Mouse (Mus musculus) midbrain, embryonic 10.5 days (tissue): ENCODE measurements around the gene Ptpa. TPM values are rescaled to one million over a fixed set of nuclear protein-coding genes. Genes with fewer than 3 reads are reported as not detected.

ENCODE experiments used
- DNase-seq: peaks from one replicate; pipeline ENCODE4 v3.0.0-alpha.2; 2017; ENCODE audit warnings: low spot score
- H3K27ac ChIP-seq: fragments of 300-500 bp; sonication (generic); replicated peaks from 2 replicates; pipeline ENCODE4 v1.5.1; 2016; ENCODE audit warnings: mild to moderate bottlenecking
- H3K27me3 ChIP-seq: fragments of 300-500 bp; sonication (generic); 2 replicates; pipeline ENCODE4 v1.6.1; 2016; ENCODE audit warnings: low read depth, mild to moderate bottlenecking; ENCODE audit not compliant: poor library complexity, severe bottlenecking
- H3K36me3 ChIP-seq: fragments of 300-500 bp; sonication (generic); 2 replicates; pipeline ENCODE4 v1.6.1; 2016; ENCODE audit warnings: mild to moderate bottlenecking, moderate library complexity
- H3K4me1 ChIP-seq: fragments of 300-500 bp; sonication (generic); 2 replicates; pipeline ENCODE4 v1.6.1; 2016
- H3K4me3 ChIP-seq: fragments of 300-500 bp; sonication (generic); 2 replicates; pipeline ENCODE4 v1.5.1; 2016; ENCODE audit warnings: mild to moderate bottlenecking, moderate library complexity
- H3K9me3 ChIP-seq: fragments of 300-500 bp; sonication (generic); replicated peaks from 2 replicates; pipeline ENCODE4 v1.6.1; 2016; ENCODE audit warnings: mild to moderate bottlenecking
- WGBS: fragments of 180-500 bp; shearing (Covaris S2); methylation state at CpG from one replicate; pipeline ENCODE4 v1.1.7; 2016; 5-methylcytosine and 5-hydroxymethylcytosine counted together
- polyA plus RNA-seq: library from polyadenylated mRNA; unstranded; fragments of >200 nt; fragmentation: Nextera tagmentation; extraction: Ambion mirVana; gene quantifications from 2 replicates; pipeline ENCODE4 v1.2.1, GENCODE M21; 2016

The Ptpa gene
- polyA plus RNA-seq, 1 experiment from 2014 or later: 151 TPM

DNA sequence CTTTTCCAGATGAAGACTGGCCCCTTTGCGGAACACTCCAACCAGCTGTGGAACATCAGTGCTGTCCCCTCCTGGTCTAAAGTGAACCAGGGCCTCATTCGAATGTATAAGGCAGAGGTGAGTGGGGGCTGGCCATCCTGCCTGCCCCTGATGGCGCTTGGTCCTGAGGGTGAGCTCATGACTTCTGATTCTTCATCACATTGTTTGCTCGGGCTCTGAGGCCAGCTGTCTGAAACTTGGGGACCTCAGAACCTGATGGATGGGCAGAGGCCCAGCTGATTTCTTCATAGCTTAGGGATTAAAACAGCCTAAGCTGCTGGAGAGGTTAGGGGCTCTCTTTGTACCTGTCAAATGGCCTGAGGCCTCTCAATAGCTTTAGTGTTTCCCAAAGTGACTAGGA is 27.4 kb downstream of the Ptpa start:
- Histone ChIP-seq H3K4me3 (no peak overlapping the region), H3K27me3 (no peaks in the 10 kb centered on the region), H3K36me3 (peaks cover 81% of the 10 kb centered on the region), H3K9me3 (no peaks in the 10 kb centered on the region), H3K27ac (peak overlapping the region; percentile 98), H3K4me1 (peaks cover 76% of the 10 kb centered on the region)
- DNase-seq: no peak
- 68% methylated on average over 4 of the region's 4 CpGs for WGBS

DNA sequence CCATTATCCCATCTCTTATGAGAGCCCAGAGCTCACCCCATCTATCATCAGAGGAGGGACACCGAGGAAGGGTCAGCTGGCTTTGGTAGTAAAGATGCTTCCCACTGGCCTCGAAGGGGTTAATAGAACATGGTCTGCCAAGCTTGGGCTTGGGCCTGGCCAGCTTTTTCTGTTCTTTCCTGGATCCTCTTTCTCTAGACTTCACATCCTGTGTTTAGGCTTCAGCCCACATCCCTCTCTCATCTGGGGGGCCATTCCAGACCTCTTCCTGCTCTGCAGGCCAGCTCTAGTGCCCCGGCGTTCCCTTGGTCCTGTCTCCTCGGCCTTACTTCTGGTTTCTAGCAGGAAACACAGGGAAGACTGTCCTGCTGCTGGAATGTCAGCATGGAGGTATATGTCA is 28.2 kb downstream of the Ptpa start:
- Histone ChIP-seq H3K9me3 (peaks cover 3% of the 10 kb centered on the region; the same call in 1 of the 2 replicates), H3K4me1 (peaks cover 76% of the 10 kb centered on the region), H3K4me3 (0 out of 2 replicates have a peak overlapping the region, but pooled peaks have one; percentile 0), H3K27me3 (no peaks in the 10 kb centered on the region), H3K36me3 (peaks cover 81% of the 10 kb centered on the region), H3K27ac (peak overlapping the region; percentile 98)
- no peak for DNase-seq
- WGBS: 75% methylated on average over 5 of the region's 5 CpGs

DNA sequence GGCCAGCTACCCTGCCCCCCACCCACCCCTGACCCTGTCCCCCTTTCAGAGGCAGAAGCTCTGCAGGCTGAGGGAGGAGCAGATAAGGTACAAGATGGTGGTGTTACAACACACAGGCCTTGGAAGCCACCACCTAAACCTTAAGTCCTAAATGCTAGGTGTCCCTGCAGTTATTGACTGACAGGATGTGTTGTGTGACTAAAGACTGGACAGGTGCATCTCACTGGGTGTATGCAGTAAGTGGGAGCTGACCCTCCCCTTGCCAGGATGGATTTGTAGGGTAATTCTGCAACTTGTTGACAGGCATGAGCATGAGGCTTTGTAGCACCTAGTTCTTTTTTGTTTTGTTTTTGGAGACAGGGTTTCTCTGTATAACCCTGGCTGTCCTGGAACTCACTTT is 28.6 kb downstream of the Ptpa start:
- peaks cover 76% of the 10 kb centered on the region for H3K4me1 ChIP-seq

DNA sequence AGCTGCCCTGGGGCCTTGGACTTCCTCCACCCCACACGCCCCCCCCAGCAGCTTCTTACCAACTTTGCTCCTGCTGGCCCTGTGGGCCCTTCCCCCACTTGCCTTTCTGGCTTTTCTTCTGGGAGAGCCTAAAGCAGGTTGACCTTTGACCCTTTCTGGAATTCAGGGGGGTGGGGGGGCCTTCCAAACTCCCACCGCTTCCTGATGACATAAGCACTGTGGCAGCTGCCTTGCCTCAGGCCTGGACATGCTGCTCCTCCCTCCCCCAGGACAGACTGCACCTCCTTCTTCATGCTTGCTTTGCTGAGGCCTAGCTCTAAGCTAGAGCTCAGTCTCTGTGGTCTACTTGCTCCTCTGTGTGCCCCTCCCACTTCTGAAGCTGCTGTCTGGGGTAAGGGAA is 29.5 kb downstream of the Ptpa start:
- peaks cover 16% of the 10 kb centered on the region for H3K9me3 ChIP-seq
- peak overlapping the region; percentile 98 for H3K27ac ChIP-seq
- H3K27me3 ChIP-seq: no peaks in the 10 kb centered on the region
- 18% methylated on average over 2 of the region's 2 CpGs for WGBS
- H3K36me3 ChIP-seq: peaks cover 81% of the 10 kb centered on the region
- DNase-seq: peak; percentile 80
- H3K4me3 ChIP-seq: peak overlapping the region; percentile 33
- H3K4me1 ChIP-seq: peaks cover 72% of the 10 kb centered on the region

More for the DNA sequence above, 28.6 kb downstream of the Ptpa start:
- Histone ChIP-seq H3K4me3 (no peak overlapping the region), H3K27me3 (no peaks in the 10 kb centered on the region), H3K27ac (peak overlapping the region; percentile 98), H3K9me3 (peaks cover 8% of the 10 kb centered on the region), H3K36me3 (peaks cover 81% of the 10 kb centered on the region)
- no peak for DNase-seq

DNA sequence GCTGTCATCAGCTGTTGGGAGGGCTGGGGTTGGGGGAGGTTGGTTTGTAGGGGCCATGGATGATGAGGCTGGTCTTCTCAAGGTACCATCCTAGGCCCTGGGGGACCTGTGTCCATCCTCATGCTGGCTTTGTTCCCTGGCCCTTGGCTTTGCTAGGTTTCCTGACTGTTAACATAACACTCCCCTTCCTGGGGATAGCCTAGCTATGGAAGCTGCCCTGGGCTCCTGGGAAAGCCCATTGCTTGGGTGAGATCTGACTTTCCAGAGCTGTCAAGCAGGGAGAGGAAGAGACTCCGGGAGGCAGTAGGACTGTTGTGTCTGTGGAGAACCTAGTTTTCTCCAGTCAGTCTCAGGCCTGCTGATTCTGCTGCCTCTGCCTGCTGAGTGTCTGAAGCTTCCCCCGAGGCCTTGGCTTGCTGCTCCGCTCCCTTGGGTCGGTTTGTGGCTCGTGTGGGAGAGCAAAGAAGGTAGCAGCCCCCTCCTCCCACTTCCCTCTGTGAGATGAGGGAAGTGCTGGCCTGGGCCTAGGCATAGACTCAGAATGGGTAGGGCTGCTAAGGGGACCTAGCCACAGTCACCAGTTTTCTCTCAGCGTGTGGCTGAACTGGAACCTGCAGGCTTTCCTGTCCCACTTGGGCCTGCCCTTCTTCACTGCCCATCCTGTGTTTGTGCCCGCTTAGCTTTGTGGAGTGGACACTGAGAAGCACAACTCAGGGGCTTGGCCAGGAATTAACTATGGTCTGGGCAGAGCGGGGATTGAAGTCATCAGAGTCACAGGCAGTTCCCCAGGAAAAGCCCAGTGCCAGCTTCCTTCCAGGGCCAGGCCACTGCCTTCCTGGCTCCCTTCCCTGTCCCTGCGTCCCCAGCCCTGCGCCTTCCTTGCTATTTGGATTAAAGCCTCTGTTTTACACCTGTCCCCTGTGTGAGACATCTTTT is 31.3 kb downstream of the Ptpa start:
- peaks cover 54% of the 10 kb centered on the region for H3K4me1 ChIP-seq
- H3K9me3 ChIP-seq: peaks cover 17% of the 10 kb centered on the region
- H3K4me3 ChIP-seq: no peak overlapping the region
- 89% methylated on average over 10 of the region's 10 CpGs for WGBS
- H3K36me3 ChIP-seq: peaks cover 84% of the 10 kb centered on the region
- DNase-seq: no peak
- no peaks in the 10 kb centered on the region for H3K27me3 ChIP-seq
- peak overlapping the region; percentile 98 for H3K27ac ChIP-seq

DNA sequence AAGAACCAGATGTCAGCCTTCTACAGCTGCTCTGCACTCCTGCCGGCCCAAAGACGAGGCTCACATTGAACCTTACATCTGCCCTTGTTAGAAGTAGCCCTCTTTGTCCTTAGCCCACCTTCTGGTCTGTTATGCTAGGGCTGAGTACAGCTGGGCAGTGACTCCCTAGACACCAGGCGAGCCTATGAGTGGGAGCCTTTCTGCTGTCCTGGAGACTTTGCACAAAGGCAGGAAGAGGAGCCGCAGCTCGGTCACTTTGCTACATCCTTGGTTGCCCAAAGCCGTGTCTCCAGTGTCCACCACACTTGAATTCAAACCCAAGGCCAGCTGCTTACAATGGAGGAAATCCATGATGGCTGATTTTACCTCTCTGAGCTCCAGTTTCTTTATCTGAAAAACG is 32.5 kb downstream of the Ptpa start:
- Histone ChIP-seq H3K36me3 (peaks cover 78% of the 10 kb centered on the region), H3K27me3 (no peaks in the 10 kb centered on the region), H3K9me3 (peaks cover 17% of the 10 kb centered on the region), H3K4me3 (no peak overlapping the region), H3K27ac (0 out of 2 replicates have a peak overlapping the region, but pooled peaks have one; percentile 13), H3K4me1 (peaks cover 48% of the 10 kb centered on the region)
- WGBS: 91% methylated on average over 7 of the region's 7 CpGs
- no peak for DNase-seq

DNA sequence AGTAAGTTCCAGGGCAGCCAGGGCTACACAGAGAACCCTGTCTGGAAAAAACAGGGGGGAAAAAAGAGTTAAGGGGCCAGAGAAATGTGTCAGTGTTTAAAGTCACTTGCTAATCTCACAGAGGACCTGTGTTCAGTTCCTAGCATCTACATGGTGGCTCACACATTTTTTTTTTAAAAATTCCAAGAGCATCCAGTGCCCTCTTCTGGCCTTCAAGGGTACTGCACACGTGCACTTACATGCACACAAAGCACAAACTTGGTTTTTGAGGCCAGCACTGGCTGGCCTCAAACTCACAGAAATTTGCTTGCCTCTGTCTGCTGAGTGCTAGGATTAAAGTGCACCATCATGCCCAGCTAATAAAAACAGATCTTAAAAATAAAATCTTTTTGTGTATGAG is 34.7 kb downstream of the Ptpa start:
- H3K9me3 ChIP-seq: peaks cover 17% of the 10 kb centered on the region
- peaks cover 60% of the 10 kb centered on the region for H3K36me3 ChIP-seq
- 77% methylated on average over 1 of the region's 1 CpGs for WGBS
- no peak overlapping the region for H3K4me3 ChIP-seq
- no peak overlapping the region for H3K27ac ChIP-seq
- DNase-seq: no peak
- no peaks in the 10 kb centered on the region for H3K27me3 ChIP-seq
- peaks cover 30% of the 10 kb centered on the region for H3K4me1 ChIP-seq

DNA sequence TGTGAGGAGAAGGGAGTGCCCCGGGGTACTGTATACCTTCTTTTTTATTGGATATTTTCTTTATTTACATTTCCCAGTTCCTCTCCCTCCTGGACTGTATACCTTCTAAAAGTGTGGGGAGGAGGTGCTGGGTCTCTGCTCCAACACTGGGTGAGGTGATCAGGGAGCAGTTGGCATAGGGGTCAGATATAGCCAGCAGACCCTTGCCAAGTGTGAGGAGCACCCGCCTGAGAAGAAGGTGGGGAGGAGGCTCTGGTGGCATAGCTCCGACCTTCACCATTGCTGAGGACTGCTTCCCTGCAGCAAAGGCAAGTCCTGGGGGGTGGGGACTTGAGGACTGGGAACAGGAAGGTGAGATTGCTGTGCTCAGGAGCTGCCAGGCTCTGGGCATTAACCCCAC is 35.7 kb downstream of the Ptpa start:
- WGBS: 83% methylated on average over 3 of the region's 3 CpGs
- H3K36me3 ChIP-seq: peaks cover 50% of the 10 kb centered on the region
- H3K9me3 ChIP-seq: peaks cover 17% of the 10 kb centered on the region

DNA sequence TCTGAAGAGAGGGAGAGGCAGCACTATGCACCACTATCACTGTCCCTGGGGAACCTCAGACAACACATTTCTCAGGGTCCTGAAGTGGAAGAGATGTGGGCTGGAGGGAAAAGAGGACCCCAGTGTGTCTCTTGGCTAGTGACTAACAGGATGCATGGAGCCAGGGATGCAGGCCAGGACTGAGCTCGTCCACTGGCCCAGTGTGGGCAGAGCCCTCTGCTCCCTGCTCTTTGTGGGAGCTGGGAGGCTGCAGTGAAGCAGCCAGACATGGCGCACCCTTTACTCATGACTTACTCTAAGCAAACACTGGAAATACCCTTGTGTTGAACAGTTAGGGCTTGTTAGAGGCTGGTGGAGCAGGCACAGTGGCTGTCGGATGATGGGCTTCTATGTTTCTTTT is 37.7 kb downstream of the Ptpa start:
- no peak for DNase-seq
- Histone ChIP-seq H3K9me3 (peaks cover 17% of the 10 kb centered on the region), H3K4me3 (no peak overlapping the region), H3K36me3 (peaks cover 30% of the 10 kb centered on the region), H3K4me1 (peaks cover 20% of the 10 kb centered on the region), H3K27me3 (no peaks in the 10 kb centered on the region), H3K27ac (peak overlapping the region; percentile 50)
- WGBS: 82% methylated on average over 3 of the region's 3 CpGs

More for the DNA sequence above, 35.7 kb downstream of the Ptpa start:
- Histone ChIP-seq H3K27me3 (no peaks in the 10 kb centered on the region), H3K4me3 (no peak overlapping the region), H3K4me1 (peaks cover 24% of the 10 kb centered on the region), H3K27ac (no peak overlapping the region)
- DNase-seq: no peak

DNA sequence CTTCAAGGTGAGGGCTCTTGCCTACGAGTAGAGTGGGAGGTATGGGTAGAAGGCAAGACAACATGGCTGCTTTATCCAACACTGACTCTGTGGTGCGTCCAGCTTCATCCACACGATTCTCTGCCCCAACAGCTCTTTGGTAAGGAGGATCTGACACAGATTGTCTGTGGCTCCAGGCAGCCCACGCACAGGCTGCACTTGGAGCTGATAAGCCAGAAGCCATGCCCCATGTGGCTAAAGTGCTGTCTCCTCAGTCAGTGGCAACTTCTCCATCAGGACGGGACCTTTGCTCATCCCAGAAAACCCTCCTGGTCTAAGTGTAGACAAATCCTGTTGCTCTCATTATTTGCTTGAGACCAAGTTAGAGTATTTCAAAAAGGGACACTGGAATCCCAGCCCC is 38.7 kb downstream of the Ptpa start:
- 91% methylated on average over 5 of the region's 5 CpGs for WGBS
- Histone ChIP-seq H3K4me3 (no peak overlapping the region), H3K4me1 (peaks cover 20% of the 10 kb centered on the region), H3K27ac (no peak overlapping the region), H3K36me3 (peaks cover 27% of the 10 kb centered on the region), H3K27me3 (no peaks in the 10 kb centered on the region), H3K9me3 (peaks cover 8% of the 10 kb centered on the region)
- DNase-seq: no peak

DNA sequence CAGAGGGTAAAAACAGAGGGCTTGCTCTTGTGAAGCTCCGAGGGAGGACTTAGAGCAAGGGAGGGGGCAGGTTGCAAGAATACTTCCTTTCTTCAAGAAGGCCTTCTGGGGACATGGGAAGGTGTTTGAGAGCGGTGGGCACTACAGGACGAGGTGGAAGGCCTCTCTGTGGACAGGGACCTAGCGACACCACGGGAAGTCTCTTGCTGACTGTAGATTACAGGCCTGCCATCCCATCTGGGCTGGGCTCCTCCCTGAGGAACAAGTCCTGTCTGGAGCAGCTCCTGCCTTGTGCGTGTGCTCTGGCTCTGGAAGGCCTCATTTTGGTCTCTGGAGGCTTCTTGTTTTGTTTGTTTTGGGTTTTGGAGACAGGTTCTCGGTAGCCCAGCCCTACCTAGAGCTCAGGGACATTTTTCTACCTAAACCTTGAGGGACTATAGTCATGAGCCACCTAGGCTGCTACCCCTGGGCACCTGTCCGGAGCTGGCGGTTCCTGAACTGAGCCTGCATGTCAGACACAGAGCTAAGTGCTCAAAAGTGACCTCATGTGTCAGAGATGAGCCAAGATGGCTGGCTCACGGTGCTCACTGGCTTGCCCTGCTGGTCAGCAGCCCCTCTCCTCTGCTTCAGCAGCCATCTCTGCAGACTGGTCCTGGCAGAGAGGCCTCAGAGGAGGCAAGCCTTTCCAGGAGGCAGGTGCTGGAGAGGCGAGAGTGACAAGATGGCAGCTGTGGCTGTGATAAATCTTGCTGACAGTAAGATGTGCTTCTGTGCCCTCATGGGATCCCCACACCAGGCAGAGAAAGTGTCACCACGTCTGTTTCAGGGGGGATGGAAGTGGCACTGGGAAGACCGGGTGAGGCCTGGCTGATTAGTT is 40.5 kb downstream of the Ptpa start:
- no peak for DNase-seq
- peak overlapping the region; percentile 19; the same call in 1 of the 2 replicates for H3K27ac ChIP-seq
- WGBS: 84% methylated on average over 13 of the region's 13 CpGs

DNA sequence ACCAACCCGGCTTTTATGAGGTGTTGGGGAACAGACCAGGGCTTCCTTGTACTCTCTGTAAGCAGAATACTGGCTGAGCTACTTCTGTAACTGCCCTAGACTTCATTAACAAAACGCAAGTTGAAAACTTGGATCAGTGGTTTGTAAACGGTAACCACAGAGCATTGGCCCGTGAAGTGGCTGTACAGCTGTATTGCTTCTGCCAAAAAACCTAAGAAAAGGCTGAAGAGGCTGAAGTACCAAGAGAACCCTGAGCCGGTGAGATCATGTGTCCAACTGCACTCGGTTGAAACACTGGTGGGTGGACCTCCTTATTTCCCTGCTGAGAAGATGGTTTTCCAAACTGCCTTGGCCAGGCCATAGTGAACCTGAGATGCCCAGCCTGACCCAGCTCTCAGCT is 42.5 kb downstream of the Ptpa start:
- H3K27ac ChIP-seq: no peak overlapping the region
- H3K4me1 ChIP-seq: peaks cover 17% of the 10 kb centered on the region
- H3K27me3 ChIP-seq: no peaks in the 10 kb centered on the region
- H3K36me3 ChIP-seq: peaks cover 10% of the 10 kb centered on the region
- H3K9me3 ChIP-seq: no peaks in the 10 kb centered on the region
- H3K4me3 ChIP-seq: no peak overlapping the region
- WGBS: 91% methylated on average over 6 of the region's 6 CpGs
- no peak for DNase-seq

More for the DNA sequence above, 40.5 kb downstream of the Ptpa start:
- H3K9me3 ChIP-seq: no peaks in the 10 kb centered on the region
- H3K4me3 ChIP-seq: no peak overlapping the region
- peaks cover 20% of the 10 kb centered on the region for H3K4me1 ChIP-seq
- H3K36me3 ChIP-seq: peaks cover 14% of the 10 kb centered on the region
- no peaks in the 10 kb centered on the region for H3K27me3 ChIP-seq
